Mouse (Mus musculus) cortical plate, adult 2 months (tissue): ENCODE results near the gene Tln2.

Experiments used
- CTCF ChIP-seq: fragments of 200-500 bp; IDR thresholded peaks from 2 replicates; pipeline ENCODE4 v1.5.1; 2011; ENCODE audit warnings: mild to moderate bottlenecking, control low read depth, low read length; ENCODE audit not compliant: insufficient read depth; ENCODE audit errors: extremely low read depth
- POLR2A ChIP-seq: fragments of 200-500 bp; IDR thresholded peaks from 2 replicates; pipeline ENCODE4 v1.6.1; 2011; ENCODE audit warnings: mild to moderate bottlenecking, low read length, control low read depth; ENCODE audit not compliant: insufficient read depth; ENCODE audit errors: extremely low read depth

- TF ChIP-seq POLR2A (no peak), CTCF (no peak)
These were observed 367.8 kb downstream of the Tln2 start for GRCm38 (mm10) chr9:67191488-67192331.
